Mouse (Mus musculus) large intestine, adult 2 months (tissue): ENCODE measurements around the gene Rnase9. TPM values are rescaled to one million over a fixed set of nuclear protein-coding genes. Genes with fewer than 3 reads are reported as not detected.
A peak's percentile ranks its signal among the peaks of the same experiment; 100 is the strongest.
"Not testable (repeated sequence)": the region's sequence is repeated elsewhere in the genome, so short reads cannot be mapped to it uniquely, and the experiment has no call there.

Experiments
- DNase-seq: peaks from one replicate; pipeline ENCODE4 v3.0.0-alpha.2; 2012; ENCODE audit warnings: low read depth, low spot score
- WGBS: fragments of 180-500 bp; shearing (Covaris S2); methylation state at CpG from one replicate; pipeline ENCODE4 v1.1.7; 2018; 5-methylcytosine and 5-hydroxymethylcytosine counted together
- polyA plus RNA-seq: library from polyadenylated mRNA; depleted of rRNA; stranded (reverse); fragments of >200 nt; gene quantifications from 2 replicates; pipeline ENCODE4 v1.2.3, GENCODE M21; 2012

The Rnase9 gene
- polyA plus RNA-seq, 1 experiment, result not detected

DNA sequence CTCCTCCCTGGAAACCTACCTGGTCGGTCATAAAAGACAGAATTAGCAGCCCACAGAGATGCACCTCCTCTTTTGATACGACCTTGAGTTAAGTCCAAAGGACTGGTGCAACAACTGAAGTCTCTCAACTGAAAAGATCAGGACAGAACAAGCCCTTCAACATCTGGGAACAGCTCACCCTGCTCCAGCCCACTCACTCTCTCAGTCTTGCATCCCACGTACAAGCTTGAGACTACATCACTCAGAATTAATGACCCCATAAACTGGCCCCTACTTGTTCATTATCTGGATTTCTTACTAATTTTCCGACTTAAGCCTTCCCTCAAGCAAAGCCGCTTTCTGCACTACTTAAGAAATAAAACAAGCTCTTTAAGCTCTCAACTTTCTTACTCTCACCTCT lies 11.5 kb upstream of the Rnase9 start:
- no peak for DNase-seq
- 56% methylated on average over 5 of the region's 5 CpGs for WGBS

DNA sequence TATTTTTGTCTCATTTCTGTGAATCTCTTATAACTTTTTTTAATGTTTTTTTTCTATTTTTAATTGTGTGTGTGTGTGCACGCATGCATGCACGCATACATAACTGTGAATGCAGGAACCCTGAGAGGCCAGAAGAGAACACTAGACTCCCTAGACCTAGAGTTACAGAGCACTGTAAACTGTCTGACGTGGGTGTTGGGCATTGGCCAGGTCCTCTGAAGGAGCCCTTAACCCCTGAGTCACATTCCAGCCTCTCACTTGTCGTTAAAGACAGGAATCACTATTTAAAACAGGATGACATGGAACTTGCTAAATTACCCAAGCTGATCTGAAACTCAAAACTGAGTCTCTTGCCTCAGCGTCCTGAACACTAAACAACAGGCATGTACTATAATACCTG lies 10.3 kb upstream of the Rnase9 start:
- no peak for DNase-seq
- 49% methylated on average over 5 of the region's 5 CpGs for WGBS

DNA sequence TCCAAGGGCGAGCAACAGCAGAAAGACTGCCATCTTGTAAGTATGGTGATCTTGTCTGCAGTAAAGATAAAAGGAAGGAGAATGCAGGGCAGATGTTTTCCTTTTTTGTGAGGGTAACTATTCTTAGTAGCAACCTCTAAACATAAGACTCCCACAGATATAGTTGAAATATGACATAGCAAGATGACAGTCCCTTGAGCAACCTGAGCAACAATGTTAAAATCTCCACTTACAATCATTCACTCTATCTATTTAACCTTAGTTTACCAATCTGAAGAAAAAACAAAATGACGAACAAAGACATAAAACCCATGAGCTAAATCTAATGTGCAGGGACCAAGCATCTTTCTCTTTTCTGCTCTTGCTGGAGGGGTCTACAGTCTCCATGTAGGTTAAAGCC lies 8.4 kb upstream of the Rnase9 start, which contains the start of gene Rnase11:
TSS of gene Rnase11 (minus strand) at position 101 of the 400 bp plus-strand sequence.
- 85% methylated on average over 2 of the region's 2 CpGs for WGBS

DNA sequence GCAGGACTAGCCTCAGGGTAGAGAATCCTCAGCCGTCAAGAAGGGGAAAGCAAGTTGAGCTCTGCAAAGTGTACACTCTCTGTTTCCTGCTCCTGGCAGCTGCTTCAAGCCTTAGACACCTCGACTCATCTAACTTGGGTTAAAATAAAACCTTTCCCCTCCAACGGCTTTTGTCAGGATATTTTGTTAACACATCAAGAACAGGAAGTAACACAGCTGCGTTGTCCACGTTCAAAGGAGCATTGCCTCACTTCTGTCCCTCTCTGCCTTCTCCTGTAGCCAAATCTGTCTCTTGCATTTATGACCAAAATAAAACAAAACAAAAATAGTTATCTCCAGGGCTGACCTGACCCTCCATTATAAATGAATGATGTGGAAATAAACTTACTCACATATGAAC lies 6.2 kb upstream of the Rnase9 start:
- WGBS, result 12% methylated on average over 5 of the region's 5 CpGs
- no peak for DNase-seq

More for the DNA sequence above, 8.4 kb upstream of the Rnase9 start, which contains the start of gene Rnase11:
- DNase-seq, result no peak

DNA sequence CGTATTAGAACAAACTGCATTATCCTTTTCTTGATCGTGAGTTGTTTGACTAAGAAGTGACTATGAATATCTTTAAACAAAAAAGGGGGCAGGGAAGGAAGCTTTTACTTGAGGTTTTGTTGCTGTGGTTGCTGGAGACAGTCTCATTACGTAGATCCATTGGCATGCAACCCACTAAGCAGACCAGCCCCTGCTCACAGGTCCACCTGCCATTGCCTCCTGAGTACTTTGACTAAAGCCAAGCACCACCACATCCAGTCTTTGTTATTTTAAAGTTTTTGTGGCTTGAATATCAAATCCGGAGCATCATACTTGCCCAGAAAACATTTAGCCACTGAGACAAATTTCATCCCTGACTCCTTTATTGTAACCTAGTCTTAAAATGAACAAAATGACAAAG lies 5.5 kb downstream of the Rnase9 start:
- DNase-seq, result no peak
- WGBS, result 77% methylated on average over 4 of the region's 4 CpGs

DNA sequence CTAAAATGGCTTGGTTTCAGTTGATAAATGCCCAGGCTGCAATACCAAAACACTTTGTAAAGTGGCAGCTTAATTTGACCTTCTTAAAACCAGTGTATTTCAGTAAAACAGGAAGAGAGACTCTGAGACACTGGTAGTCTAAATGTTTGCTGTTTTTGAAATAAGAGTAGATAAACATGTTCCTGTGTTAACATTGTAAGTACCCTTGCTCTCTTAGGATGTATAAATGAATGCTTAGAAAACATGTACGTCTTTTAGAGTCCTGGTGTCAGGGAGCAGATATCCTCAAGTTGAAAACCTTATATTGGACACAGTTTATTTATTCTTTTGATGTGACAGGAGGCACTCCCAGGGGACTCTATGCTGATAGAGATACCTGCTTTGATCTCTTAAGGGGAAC lies 6.5 kb downstream of the Rnase9 start:
- WGBS, result 53% methylated on average over 1 of the region's 1 CpGs
- no peak for DNase-seq

DNA sequence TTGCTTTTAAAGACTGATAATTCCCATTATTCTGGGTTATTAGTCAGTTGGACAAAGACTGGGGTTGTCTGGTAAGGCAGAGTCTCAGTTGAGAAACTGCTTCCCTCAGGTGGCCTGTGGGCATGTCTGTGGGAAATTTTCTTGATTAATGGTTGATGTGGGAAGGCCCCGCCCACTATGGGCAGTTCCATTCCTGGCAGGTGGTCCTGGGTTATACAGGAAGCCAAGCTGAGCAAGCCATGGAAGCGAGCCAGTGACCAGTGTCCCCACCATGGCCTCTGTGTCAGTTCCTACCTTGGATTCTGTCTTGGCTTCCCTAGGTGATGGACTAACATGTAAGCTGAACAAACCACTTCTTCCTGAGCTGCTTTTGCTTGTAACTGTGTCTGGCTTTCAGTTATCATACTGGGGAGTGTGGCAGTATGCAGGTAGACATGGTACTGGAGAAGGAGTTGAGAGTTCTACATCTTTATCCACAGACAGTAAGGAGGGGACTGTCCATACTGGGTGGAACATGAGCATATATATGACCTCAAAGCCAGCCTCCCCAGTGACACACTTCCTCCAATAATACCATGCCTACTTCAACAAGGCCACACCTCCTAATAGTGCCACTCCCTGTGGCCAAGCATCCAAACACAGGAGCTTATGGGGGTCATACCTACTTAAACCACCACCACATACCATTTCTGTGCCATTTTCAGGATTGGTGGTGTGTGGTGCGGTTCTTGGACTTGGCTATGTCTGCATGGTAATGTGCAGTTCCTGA lies 14.1 kb downstream of the Rnase9 start:
- DNase-seq, result no peak

DNA sequence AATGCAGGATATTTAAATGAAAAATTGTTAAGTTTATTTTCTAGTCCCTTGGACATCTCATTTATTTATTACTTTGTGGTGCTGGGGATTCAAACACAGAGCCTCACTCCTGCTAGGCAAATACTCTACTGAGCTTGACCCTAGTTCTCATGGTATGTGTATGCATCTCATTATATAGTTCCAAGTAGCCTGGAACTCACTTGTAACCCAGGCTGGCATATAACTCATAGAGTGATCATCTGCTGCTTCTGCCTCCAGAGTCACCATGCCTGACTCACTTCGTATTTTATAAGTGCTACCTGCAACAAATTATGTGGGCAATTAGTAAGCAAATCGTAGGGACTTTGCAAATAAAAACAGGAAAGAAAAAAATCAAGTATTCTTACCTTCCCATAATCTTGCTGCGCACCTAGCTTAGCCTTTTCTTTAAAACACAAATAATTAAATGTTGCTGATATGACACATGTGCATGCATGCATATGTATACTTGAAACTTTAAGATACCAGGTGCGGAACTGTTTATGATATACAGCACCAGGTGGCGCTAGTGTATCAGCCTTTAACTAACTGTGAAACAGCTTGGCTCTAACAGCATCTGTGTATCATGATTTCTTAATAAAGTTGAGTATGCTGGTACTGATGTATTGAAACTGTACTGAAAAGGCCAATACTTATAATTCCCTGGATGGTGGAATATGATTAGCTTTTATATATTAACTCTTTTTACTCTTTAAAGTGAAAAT lies 15.1 kb downstream of the Rnase9 start:
- WGBS, result 39% methylated on average over 5 of the region's 5 CpGs
- DNase-seq, result peak; percentile 56

More for the DNA sequence above, 14.1 kb downstream of the Rnase9 start:
- 69% methylated on average over 3 of the region's 3 CpGs for WGBS

DNA sequence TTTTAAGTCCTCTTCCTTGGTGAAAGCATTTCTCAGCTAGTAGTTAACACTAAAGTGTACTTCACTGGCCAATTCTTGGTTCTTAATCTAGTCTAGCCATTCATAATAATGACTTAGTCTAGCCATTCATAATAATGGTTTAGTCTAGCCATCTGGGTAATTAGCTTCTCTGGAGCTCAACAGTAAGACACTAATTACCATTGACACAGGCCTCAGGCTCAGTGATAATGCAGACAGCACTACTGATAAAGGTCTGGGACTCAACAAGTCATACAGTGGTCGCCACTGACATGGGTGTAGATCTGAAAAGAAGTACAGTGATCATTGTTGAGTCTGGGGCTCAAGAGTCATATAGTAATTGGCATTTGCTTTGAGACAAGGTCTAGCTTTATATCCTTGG lies 16.8 kb downstream of the Rnase9 start:
- WGBS, result 100% methylated on average over 1 of the region's 1 CpGs
- no peak for DNase-seq

DNA sequence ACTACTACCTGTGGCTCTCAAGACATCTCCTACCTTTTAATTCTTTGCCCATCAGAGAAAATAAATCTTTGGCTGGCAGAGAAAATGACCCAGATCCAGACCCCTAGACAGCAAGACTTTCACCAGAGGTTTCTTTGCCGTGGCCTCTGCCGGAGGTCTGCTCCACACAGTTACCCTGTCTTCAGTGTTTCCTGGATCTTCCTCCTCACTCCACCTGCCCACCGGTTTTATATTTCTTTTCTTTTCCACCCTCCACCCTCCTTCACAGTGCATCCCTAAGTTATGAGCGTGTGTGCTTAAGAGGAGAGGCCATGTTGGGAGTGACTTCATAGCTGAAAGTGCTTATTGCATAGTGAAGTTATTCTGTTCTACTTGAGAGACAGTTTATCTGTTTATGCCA lies 18.2 kb downstream of the Rnase9 start:
- WGBS, result 65% methylated on average over 4 of the region's 4 CpGs
- DNase-seq, result no peak

DNA sequence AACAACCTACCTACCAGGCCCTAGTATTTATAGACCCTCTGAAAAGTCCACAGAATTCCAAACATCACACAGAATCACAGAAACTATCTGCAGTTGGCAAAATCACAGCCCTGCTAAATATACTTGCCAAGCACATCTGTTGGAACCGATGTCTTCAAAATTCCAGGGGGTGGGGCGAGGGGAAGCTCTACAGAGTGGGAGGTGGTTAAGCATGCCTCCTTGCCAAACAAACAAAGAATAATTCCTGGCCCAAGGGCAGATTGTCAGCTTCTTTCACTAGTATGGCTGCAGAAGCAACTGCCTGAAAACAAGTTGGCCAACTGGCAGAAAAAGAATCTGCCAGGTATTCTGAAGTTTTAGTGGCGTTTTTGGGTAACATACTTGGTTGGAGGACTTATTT lies 24.4 kb downstream of the Rnase9 start:
- DNase-seq, result no peak

DNA sequence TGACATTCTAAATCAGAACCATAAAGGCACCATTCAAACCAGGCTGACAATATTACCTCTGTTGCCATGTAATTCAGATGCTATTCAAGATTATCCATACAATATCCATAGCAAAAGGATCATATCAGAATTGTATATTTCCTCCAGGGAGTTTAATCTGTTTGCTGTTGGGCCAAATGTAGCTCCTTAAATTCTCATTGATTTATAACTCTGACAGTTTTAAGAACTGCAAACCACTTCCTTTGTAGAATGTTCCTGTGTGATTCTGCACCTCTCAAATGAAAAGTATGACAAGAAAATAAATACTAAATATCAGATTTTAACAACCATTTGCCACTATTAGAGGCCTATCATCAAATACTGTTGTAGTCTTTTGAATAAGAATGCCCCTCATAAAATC lies 25.9 kb downstream of the Rnase9 start:
- no peak for DNase-seq

More for the DNA sequence above, 24.4 kb downstream of the Rnase9 start:
- WGBS, result 50% methylated on average over 3 of the region's 3 CpGs

DNA sequence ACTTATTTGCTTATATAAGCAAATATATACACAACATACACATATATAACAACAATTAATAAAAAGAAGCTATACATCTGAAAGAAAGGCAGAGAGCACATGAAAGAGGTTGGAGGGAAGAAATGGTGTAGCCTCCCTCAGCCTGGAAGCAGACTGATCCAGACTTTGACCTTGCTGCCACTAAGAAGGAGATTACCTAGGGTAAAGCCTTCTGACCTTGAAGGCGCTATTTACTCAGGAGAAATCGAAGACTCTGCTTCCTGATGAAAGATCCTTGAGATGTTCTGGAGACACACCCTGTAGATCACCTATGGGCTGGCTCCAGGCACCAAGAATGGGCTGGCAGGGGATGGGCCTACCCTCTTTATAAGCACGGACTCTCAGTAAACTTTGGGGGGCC lies 26.9 kb downstream of the Rnase9 start:
- WGBS, result 68% methylated on average over 3 of the region's 3 CpGs
- not testable (repeated sequence) for DNase-seq

DNA sequence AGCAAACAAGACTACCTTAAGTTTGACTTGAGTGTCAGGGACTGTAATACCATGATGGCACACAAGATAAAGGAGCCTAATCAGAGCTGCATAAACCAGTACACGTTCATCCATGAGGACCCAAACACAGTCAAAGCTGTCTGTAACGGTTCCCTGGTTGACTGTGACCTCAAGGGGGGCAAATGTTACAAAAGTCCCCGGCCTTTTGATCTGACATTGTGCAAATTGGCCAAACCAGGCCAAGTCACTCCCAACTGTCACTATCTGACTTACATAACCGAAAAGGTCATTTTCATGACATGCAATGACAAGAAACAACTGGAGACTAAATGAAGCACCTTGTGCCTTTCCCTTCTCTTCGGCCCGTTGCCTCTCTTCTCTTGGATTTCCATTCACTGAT lies 32.1 kb downstream of the Rnase9 start:
- WGBS, result 91% methylated on average over 6 of the region's 6 CpGs
- DNase-seq, result no peak

DNA sequence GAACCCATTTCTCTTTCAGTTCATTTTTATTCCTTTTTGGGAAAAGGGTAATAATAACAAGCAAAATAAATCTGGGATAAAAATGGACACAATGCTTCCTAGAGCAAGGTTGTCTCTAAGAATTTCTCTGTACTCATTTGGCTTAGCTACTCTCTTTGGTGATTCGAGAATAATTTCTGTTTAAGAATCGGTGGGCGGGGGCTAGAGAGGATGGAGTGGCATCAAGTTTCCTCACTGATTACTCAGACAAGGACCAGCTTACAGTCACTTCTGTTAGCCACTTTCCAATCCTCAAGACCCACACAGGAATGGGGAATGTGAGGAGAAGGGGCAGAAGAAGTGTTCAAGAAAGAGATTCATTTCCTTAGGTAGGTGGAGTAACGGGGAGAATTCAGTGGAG lies 32.9 kb downstream of the Rnase9 start:
- DNase-seq, result no peak
- WGBS, result 69% methylated on average over 4 of the region's 4 CpGs

DNA sequence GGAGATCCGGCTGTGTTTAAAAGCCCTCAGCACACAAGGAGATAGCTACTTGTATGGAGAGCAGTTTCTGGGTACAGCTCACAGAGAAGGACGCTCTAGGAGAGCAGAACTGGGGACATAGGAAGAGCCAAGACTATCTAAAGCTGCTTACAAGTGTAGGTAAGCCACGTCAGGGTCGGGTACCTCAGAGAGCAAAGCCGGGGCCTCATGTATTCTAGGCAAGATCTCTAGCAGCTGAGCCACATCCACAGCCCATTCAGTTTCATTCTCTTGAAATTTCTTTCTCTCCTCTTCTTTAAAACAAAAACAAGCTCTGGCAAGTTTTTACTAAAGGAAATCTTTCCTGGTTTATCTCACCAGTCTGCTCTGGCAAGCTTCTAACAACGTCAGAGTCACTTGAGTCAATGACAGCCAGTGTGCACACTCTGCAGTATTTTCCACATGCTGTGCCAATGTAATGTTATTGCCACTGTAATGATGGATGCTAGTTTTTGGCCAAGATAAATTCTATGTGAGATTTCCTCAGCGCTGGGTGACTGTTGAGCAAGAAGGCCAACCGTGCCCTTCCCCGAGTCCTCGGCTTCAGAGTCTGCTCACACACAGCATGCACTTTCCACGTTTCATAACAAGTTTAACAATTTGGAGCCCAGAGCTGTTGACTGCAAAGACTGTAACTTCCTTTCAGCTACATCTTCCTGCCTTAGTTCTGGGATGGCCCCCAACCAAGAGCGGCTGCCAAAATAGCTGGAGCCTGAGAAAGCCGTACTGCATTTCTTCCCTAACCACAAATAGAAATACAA lies 33.6 kb downstream of the Rnase9 start:
- 61% methylated on average over 13 of the region's 13 CpGs for WGBS
- no peak for DNase-seq

DNA sequence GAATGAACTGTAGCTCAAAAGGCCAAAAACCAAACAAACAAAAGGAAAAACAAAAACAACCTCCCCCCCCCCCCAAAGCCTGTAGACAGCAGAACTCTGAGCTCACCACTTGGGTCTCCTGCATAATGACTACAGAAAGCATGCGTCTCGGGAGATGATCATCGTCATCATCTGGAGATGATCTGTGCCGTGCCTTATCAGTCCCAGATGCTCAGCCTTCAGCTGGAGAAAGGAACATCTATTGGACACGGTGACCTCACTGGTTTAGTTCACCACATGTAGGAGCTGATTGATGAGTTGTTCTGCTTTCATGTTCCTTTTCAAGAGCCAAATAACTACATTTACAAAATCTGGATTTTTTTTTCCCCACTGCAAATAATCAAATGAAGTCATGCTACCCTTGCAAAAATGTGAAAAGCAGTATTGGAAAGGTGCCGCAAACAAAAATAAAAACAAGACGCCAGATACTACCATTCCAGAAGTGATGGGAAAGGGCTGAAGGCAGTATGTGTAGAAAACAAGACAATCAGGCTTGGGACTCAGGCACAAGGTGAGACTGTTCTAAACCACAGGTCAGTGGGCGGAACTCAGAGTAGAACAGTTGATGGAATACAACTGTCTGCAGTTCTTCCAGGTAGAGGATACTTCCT lies 34.4 kb downstream of the Rnase9 start, which contains the start of gene Rnase10:
TSS of gene Rnase10 (plus strand) at position 600 of the 650 bp plus-strand sequence.
- WGBS, result 89% methylated on average over 8 of the region's 8 CpGs
- no peak for DNase-seq

DNA sequence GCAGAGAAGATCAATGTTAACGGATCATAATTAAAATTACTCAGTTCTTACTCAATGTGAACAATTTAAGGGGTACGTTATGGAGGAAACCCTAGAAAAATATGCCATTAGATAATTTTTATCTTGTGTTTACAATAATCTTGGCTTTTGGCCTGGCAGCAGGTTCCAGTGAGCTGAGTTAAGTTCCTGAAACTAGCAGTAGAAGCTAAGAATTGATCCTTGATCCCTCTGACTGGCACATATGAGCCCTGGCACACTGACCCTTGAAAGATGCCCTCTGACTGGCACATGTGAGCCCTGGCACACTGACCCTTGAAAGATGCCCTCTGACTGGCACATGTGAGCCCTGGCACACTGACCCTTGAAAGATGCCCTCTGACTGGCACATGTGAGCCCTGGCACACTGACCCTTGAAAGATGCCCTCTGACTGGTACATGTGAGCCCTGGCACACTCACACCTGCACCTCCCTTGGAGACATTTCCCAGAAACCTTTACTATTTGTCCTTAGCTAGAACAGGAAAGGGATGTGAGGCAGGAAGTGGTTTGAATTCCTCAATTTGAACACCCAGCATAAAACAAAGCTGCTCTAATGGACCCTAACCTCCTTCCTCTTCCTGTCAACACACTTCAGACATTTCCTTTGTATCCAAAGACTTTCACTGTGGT lies 43.5 kb downstream of the Rnase9 start:
- 67% methylated on average over 2 of the region's 2 CpGs for WGBS

DNA sequence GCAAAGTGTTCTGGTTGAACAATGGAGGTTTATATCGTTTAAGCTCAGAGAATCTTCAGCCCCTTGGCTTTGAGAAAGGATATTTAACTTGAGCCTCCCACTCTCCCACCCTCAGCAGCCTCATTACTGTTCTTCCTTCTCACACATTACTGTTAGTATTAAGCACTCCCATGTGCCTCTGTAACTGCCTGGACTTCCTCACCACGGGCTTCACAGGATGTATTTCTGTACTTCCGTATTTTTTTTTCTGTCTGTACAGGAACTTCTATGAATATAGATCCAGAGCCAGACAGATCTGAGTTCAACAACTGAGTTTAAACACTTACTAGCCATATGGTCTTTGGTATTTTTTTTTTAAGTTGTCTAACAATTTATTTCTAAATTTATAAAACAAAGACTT lies 44.6 kb downstream of the Rnase9 start:
- DNase-seq, result no peak
- 63% methylated on average over 3 of the region's 3 CpGs for WGBS

More for the DNA sequence above, 43.5 kb downstream of the Rnase9 start:
- no peak for DNase-seq
